Mouse (Mus musculus) heart, postnatal 0 days (tissue): ENCODE results near the gene Sphkap.

Source experiments
- CTCF ChIP-seq: IDR thresholded peaks from 2 replicates; pipeline ENCODE4 v1.5.1; 2016; ENCODE audit warnings: antibody characterized with exemption, control low read depth, low read depth
- EP300 ChIP-seq: IDR thresholded peaks from 2 replicates; pipeline ENCODE4 v1.6.1; 2016; ENCODE audit warnings: antibody characterized with exemption, low read depth

DNA sequence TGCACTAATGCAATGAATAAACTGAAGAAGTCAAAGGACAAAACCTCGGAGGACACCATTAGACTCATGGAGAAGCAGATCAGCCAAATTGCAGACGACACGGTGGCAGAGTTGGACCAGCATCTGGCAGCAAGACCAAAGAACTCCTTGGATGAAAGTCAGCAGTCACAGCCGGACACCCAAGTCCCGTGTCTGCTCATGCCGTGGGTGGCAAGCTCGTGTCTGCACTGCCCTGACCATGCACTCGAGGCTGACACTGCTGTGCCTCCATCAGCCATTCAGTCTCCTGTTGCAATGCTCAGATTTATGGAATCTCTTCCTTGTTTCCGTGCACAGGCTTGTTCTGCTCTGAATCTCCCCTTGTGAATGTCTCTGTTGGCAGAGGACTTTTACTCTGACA lies 92.9 kb downstream of the Sphkap start:
- TF ChIP-seq CTCF (no peak), EP300 (no peak)
